Mouse (Mus musculus) left cerebral cortex, postnatal 14 days (tissue): ENCODE results near the gene Mfap1a. TPM values are rescaled to one million over a fixed set of nuclear protein-coding genes. Genes with fewer than 3 reads are reported as not detected.
"Not testable (repeated sequence)": the region's sequence is repeated elsewhere in the genome, so short reads cannot be mapped to it uniquely, and the experiment has no call there.

Source experiments
- DNase-seq, 2 experiments: peaks; one replicate each; pipeline ENCODE4 v3.0.0; 2021 to 2022; ENCODE audit warnings: low spot score in 2 of 2, mixed read lengths in 1 of 2
- intact Hi-C: fragments of 180-260 bp; cut with DNase I; formaldehyde crosslinking; loops from one replicate; pipeline ENCODE4 v1.15.1; 2025
- long read RNA-seq, 2 experiments: library from polyadenylated mRNA; stranded (forward); transcript quantifications; one replicate each; pipeline ENCODE4 v2.0.0; 2021
- total RNA-seq, 2 experiments: library from RNA; stranded (reverse); gene quantifications; 2 replicates each; pipeline ENCODE4 v1.2.3; 2021

The Mfap1a gene
- total RNA-seq: 10 to 100 TPM; 31.9 to 37.9 TPM
- long read RNA-seq, experiment 1, full-length matches to known transcripts: 36 of 42 reads
- long read RNA-seq, experiment 1, partial matches to known transcripts: 1 of 42 reads
- long read RNA-seq, experiment 1, other reads (novel, unspliced or antisense): 5 of 42 reads
- long read RNA-seq, experiment 2, full-length matches to known transcripts: 33 of 35 reads
- long read RNA-seq, experiment 2, partial matches to known transcripts: 0 of 35 reads
- long read RNA-seq, experiment 2, other reads (novel, unspliced or antisense): 2 of 35 reads

GRCm38 (mm10) chr2:121505942-121506882, at the start of gene Mfap1a, which contains the start of gene Wdr76:
Mfap1a (minus strand) TSS chr2:121506665.
Wdr76 (plus strand) TSS chr2:121506723.
- intact Hi-C loops: loop anchor here (5.0 kb wide), 1 partner anchor 34 kb away; the partner anchor contains the start of gene Mfap1b

DNA sequence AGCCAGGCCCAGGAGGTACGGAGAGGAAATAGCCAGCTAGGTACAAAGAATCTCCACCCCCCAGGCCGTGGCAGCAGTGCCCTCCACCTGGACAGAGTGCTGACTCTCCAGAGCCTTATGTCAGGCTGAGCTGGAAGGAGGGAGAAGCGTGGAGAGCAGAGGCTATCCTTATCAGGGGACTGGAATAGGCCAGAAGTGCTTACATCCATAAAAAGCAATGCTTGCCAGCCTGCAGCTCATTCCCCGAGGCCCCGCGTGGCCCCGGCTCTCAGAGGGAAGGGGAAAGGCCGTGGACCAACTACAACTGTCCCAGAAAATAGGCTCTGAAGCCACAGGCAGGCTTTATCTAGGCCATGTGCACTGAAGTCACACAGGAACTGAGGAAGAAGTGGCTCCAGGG, 44.8 kb upstream of the Mfap1a start:
- intact Hi-C loops: no loop called here
- no peak for DNase-seq

More at GRCm38 (mm10) chr2:121505942-121506882, at the start of gene Mfap1a, which contains the start of gene Wdr76:
- peak; percentile 84 to 85 for DNase-seq

GRCm38 (mm10) chr2:121549630-121550029, 43.2 kb upstream of the Mfap1a start:
- DNase-seq: no peak
- intact Hi-C loops: no loop called here

GRCm38 (mm10) chr2:121544829-121545228, 38.4 kb upstream of the Mfap1a start:
- intact Hi-C loops: no loop called here
- DNase-seq: no peak

DNA sequence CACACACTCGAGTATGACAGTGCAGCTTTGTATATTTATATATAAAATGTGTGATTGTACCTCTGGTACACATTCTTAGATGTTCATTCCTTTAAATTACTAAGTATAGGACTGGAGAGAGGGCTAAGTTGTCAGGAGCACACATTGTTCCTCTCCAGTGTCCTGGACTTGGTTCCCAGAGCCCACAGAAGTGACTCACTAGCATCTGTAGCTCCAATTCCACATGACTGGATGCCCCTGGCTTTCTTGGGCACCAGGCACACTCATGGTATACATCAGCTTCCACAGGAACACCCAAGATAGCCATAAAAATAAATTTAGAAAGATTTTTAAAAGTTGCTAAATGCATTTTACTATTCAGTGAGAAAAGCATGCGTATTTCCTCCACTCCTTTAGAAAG, 18.6 kb upstream of the Mfap1a start:
- intact Hi-C loops: no loop called here
- DNase-seq: peak; percentile 44 to 74

DNA sequence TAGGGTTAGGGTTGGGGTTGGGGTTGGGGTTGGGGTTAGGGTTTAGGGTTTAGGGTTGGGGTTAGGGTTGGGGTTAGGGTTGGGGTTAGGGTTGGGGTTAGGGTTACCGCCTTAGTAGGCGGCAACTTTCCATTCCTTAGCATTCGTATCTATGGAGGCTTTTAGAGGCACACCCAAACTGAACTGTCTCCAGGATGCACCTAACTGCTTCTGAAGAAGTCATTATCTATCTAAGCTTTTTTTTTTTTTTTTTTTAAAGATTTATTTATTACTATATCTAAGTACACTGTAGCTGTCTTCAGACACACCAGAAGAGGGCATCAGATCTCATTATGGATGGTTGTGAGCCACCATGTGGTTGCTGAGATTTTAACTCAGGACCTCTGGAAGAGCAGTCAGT, 16.4 kb upstream of the Mfap1a start:
- DNase-seq, intact Hi-C loops: not testable (repeated sequence)

GRCm38 (mm10) chr2:121522006-121522405, 15.5 kb upstream of the Mfap1a start:
- intact Hi-C loops: no loop called here
- DNase-seq: peak in 1 of 2 experiments; percentile 42

DNA sequence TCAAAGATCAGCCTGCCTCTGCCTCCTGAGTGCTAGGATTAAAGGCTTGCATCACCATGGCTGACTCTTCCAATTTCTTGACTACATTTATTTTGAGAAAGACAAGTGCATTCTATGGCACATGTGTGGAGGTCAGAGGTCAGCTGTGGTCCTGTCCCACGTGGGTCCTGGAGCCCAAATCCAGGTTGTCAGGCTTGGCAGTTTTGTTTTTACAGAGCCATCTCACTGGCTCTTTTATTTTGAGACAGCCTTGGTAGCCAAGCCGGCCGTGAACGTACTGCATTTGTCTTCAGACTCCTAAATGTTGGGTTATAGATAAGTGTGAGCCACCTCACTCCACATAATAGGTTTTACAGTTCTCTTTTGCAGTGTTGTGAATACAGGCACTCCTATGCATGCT, 12.2 kb upstream of the Mfap1a start:
- intact Hi-C loops, DNase-seq: not testable (repeated sequence)

DNA sequence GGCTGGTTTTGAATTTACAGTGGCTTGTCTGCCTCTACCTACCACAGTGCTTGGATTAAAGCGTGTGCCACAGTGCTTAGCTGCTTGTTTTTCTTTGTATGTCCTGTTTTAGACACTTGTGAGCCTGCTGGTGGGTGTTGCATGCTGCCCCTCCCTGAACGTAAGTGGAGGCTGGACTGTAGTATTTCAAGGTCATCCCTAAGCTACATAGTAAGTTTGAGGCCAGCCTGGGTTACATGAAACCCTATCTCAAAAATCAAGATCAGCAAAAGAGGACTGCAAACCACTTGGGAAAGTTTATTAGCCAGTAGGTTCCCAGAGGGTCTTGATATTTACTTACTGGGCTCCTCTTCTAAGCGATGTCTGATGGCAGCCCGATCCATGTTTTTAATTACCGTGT, 11.6 kb upstream of the Mfap1a start:
- intact Hi-C loops: no loop called here
- DNase-seq: no peak

- DNase-seq: no peak
- intact Hi-C loops: no loop called here
These were observed 7.7 kb upstream of the Mfap1a start for GRCm38 (mm10) chr2:121514211-121514610.

GRCm38 (mm10) chr2:121512991-121513765, 6.7 kb upstream of the Mfap1a start:
- intact Hi-C loops, DNase-seq: not testable (repeated sequence)

DNA sequence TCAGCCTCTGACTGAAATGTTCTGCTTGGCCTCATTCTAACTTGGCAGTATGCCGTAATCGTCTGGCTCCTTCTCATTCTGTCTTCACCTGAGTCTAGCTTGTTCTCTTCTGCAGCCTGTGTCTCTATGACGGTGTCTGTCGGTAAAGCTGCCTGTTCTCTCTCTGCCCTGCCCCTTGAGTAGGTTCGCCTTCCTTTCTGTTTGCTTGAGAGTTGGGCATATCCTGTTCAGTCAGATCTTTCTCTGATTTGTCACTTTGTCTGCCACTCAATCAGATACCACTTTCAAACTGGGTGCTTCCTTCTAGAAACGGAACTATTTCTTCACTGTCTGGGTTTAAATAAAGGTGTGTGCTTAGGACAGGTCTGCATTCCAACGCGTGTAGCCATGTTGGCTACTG, 4.9 kb upstream of the Mfap1a start:
- DNase-seq: no peak
- intact Hi-C loops: no loop called here

- intact Hi-C loops: loop anchor here (5.0 kb wide), 1 partner anchor 37 kb away; the partner anchor contains the start of gene Mfap1b
These were observed 3.1 kb upstream of the Mfap1a start for GRCm38 (mm10) chr2:121509584-121509983.

DNA sequence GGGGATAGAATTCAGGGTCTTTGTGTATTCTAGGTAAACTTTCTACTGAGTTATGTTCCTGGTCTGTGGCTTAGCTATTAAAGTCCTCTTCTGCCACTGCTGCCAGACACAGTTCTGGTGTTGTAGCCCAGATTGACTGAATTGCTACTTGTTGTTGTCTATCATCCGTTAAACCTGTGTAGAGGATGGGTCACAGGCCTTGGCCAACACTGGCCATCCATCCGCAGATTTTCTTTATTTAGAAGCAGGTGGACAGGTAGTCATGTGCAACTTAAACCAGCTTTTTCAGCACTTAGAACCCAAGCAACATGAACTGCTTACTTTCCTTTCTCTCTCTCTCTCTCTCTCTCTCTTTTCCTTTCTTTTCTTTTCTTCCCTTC, 1.5 kb upstream of the Mfap1a start:
- intact Hi-C loops: loop anchor here (5.0 kb wide), 1 partner anchor 36 kb away; the partner anchor contains the start of gene Mfap1b
- DNase-seq: no peak

More at GRCm38 (mm10) chr2:121509584-121509983, 3.1 kb upstream of the Mfap1a start:
- DNase-seq: peak in 1 of 2 experiments; percentile 52

DNA sequence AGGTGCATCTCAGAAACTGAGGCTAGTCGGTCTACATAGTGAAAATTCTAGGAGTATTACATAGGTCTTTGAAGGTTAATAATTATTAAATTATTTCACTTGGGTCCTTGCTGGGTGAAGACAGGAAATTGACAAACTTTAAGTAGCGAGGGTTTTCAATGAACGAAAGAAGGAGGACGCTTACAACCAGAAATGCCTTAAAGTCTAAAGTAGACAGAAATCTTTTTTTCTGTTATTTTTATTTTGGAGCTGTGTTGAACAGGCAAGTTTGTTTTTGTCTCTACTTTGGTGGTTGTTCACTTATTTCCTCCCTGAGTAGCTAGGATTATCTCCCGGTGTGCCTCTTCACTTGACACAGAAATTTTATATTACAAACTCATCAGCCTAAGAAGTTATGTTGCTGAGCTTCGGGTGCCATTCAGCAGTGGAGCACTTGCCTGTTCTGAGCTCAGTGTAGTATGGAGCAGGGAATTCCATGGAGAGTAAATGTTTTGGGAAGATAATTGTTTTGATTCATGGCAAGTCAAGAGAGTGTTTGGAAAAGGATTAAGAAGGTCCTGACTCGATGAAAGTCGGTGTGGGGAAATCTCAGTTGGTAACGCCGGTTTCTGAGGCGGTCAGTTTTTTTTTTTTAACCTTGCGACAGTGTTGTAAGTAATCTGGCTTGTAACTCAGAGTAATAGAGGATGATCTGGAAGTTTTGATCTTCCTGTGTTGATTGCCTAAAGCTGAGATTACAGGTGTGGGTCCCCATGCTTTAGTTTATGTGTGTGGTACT, 897 bp upstream of the Mfap1a start:
- intact Hi-C loops: loop anchor here (5.0 kb wide), 1 partner anchor 35 kb away; the partner anchor contains the start of gene Mfap1b
- DNase-seq: no peak

- intact Hi-C loops, DNase-seq: not testable (repeated sequence)
These were observed 4.9 kb downstream of the Mfap1a start for GRCm38 (mm10) chr2:121501550-121501949.

- intact Hi-C loops, DNase-seq: not testable (repeated sequence)
These were observed 22.1 kb downstream of the Mfap1a start for GRCm38 (mm10) chr2:121484403-121484802.

DNA sequence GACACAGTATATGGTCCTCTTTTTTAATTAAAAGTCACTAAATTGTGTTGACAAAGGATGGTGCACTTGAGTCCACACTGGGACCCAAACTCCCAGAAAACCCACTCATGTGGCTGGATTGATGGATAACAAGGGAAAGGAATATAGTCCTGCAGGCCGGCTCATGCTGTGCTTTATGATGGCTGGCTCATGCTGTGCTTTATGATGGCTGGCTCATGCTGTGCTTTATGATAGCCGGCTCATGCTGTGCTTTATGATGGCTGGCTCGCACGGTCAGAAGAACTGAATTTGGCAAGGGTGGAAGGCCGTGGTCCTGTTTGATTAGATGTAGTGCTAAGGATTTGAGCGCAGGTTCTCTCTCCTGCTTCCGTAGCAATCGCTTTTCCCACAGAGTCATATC, 22.9 kb downstream of the Mfap1a start:
- intact Hi-C loops: no loop called here
- DNase-seq: no peak
